Mouse (Mus musculus) neural tube, embryonic 11.5 days (tissue): Measurements from ENCODE around the gene Arhgef9. TPM values are rescaled to one million over a fixed set of nuclear protein-coding genes. Genes with fewer than 3 reads are reported as not detected.
A peak's percentile ranks its signal among the peaks of the same experiment; 100 is the strongest.

Experiments used
- ATAC-seq: fragments of 200-750 bp; cut with Nextera tagmentation; 2 replicates; pipeline ENCODE4 v1.8.0; 2017; ENCODE audit warnings: moderate number of reproducible peaks, mild to moderate bottlenecking, moderate TSS enrichment, moderate library complexity; ENCODE audit not compliant: insufficient read depth, low FRiP score, low TSS enrichment
- DNase-seq: peaks from one replicate; pipeline ENCODE4 v3.0.0-alpha.2; 2015; ENCODE audit warnings: low spot score
- H3K27ac ChIP-seq: fragments of 300-500 bp; sonication (generic); 2 replicates; pipeline ENCODE4 v1.5.1; 2014; ENCODE audit warnings: low read depth, mild to moderate bottlenecking, low read length
- H3K27me3 ChIP-seq: fragments of 300-500 bp; sonication (generic); 2 replicates; pipeline ENCODE4 v1.6.1; 2014; ENCODE audit warnings: mild to moderate bottlenecking, low read length, mixed read lengths; ENCODE audit not compliant: control insufficient read depth, insufficient read depth
- H3K36me3 ChIP-seq: fragments of 300-500 bp; sonication (generic); 2 replicates; pipeline ENCODE4 v1.6.1; 2014; ENCODE audit warnings: mild to moderate bottlenecking, low read length, moderate library complexity, mixed read lengths; ENCODE audit not compliant: control insufficient read depth, insufficient read depth
- H3K4me1 ChIP-seq: fragments of 300-500 bp; sonication (generic); 2 replicates; pipeline ENCODE4 v1.6.1; 2014; ENCODE audit warnings: low read length, mixed read lengths; ENCODE audit not compliant: control insufficient read depth, insufficient read depth
- H3K4me2 ChIP-seq: fragments of 300-500 bp; sonication (generic); 2 replicates; pipeline ENCODE4 v1.6.1; 2014; ENCODE audit warnings: low read depth, mild to moderate bottlenecking, moderate library complexity
- H3K4me3 ChIP-seq: fragments of 300-500 bp; sonication (generic); 2 replicates; pipeline ENCODE4 v1.5.1; 2014; ENCODE audit warnings: low read depth, low read length
- H3K9ac ChIP-seq: fragments of 300-500 bp; sonication (generic); 2 replicates; pipeline ENCODE4 v1.6.1; 2014; ENCODE audit warnings: mild to moderate bottlenecking, low read length
- H3K9me3 ChIP-seq: fragments of 300-500 bp; sonication (generic); 2 replicates; pipeline ENCODE4 v1.6.1; 2016; ENCODE audit warnings: low read length; ENCODE audit not compliant: control insufficient read depth
- WGBS: fragments of 180-500 bp; shearing (Covaris S2); extraction: QIAGEN DNeasy Blood & Tissue Kit; methylation state at CpG from one replicate; pipeline ENCODE4 v1.1.7; 2014; 5-methylcytosine and 5-hydroxymethylcytosine counted together
- polyA plus RNA-seq: library from polyadenylated mRNA; unstranded; fragments of >200 nt; fragmentation: Nextera tagmentation; extraction: Ambion mirVana; gene quantifications from 2 replicates; pipeline ENCODE4 v1.2.1, GENCODE M21; 2014

Arhgef9 gene
- polyA plus RNA-seq, 1 experiment from 2014 or later, result 14.2 TPM

DNA sequence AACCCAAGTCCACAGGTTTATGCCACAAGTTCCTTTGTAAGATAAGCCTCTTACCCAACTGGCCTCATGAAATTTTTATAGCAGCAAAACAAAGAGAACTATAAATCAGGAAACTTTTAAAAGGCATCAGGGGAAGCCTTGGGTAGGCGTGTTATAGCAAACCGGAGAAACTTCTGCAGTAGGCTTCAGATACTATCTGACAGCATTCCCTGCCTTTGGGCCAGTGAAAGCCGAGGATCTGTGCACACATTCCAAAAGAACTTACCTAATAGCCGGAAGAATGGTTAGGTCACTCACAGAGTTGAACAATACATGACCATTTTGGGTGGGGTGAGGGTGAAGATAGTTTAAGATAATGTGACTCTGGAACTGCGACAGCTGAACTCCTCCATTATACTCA, 168.7 kb downstream of the Arhgef9 start:
- no peak for DNase-seq
- H3K9ac ChIP-seq, result no peak overlapping the region
- no peaks in the 10 kb centered on the region for H3K4me1 ChIP-seq
- H3K4me3 ChIP-seq, result no peak overlapping the region
- H3K36me3 ChIP-seq, result no peaks in the 10 kb centered on the region
- H3K9me3 ChIP-seq, result no peaks in the 10 kb centered on the region
- no peak overlapping the region for H3K27ac ChIP-seq
- ATAC-seq, result no peak
- no peak overlapping the region for H3K4me2 ChIP-seq
- no peaks in the 10 kb centered on the region for H3K27me3 ChIP-seq
- 58% methylated on average over 5 of the region's 5 CpGs for WGBS

DNA sequence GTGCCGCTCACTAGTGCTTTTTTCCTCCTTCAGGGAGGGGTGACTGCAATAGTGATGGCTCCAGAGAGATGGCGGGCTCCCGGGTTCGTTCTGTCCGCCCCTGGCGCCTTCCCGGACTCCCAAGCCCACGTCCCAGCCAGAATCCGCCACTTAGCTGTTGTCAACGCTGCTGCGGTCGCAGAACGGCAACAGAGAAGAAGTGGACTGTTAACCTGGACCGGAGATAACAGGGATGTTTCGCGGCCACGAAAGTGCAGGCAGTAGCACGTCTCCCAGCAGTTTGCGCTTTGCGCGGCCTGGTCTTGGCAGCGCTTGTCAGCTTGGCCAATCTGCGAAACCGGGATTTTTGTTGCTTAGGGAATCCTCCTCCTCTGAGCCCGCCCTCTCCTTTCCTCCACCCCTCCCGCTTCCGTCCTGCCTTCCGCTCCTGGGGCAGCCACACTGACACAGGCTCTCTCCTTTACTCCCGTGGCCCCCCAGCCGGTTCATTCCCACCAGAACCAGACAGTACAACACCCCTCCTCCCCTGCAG, 170.2 kb downstream of the Arhgef9 start, which contains the start of gene Spin4:
Spin4 (minus strand) TSS at position 322 of the 532 bp plus-strand sequence.
- Histone ChIP-seq H3K27me3 (no peaks in the 10 kb centered on the region), H3K36me3 (no peaks in the 10 kb centered on the region), H3K4me3 (peak within 1 kb of the TSS; percentile 46), H3K9me3 (no peaks in the 10 kb centered on the region), H3K27ac (peak within 1 kb of the TSS; percentile 85), H3K9ac (peak within 1 kb of the TSS; percentile 60), H3K4me2 (peak within 1 kb of the TSS; percentile 50), H3K4me1 (no peaks in the 10 kb centered on the region)
- ATAC-seq, result peak; percentile 86
- WGBS, result 13% methylated on average over 30 of the region's 30 CpGs
- peak; percentile 78 for DNase-seq

DNA sequence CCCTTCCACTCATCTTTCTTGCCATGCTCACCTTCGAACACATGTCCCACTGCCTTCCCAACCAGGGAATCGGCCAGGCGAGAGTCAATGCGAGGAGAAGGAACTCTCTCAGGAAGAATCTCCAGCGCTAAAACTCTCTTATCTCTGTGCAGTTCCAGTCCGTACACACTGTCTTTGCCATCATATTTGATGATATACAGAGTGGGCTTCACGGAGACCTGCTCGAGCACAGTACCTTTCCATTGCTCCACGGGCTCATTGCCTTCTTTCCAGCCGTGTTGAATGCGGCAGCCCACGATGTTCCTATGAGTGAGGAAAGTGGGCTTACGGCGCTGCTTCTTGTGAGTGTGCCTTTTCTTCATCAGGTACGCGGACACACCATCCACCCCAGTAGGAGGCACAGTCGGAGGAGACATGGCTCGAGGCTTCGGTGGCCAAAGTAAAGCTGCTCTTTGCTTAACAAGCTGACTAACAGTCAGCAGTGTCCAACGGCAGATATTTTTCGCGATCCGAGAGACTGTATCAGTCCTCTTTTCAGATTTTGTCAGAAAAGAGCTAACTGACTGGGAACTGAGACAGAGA, 170.8 kb downstream of the Arhgef9 start:
- Histone ChIP-seq H3K4me1 (no peaks in the 10 kb centered on the region), H3K9ac (peak overlapping the region; percentile 60), H3K4me2 (peak overlapping the region; percentile 50), H3K9me3 (no peaks in the 10 kb centered on the region), H3K27ac (peak overlapping the region; percentile 85; the same call in 1 of the 2 replicates), H3K36me3 (no peaks in the 10 kb centered on the region), H3K27me3 (no peaks in the 10 kb centered on the region), H3K4me3 (peak overlapping the region; percentile 46)
- WGBS, result 22% methylated on average over 23 of the region's 23 CpGs
- ATAC-seq (no peak), DNase-seq (peak; percentile 50)

DNA sequence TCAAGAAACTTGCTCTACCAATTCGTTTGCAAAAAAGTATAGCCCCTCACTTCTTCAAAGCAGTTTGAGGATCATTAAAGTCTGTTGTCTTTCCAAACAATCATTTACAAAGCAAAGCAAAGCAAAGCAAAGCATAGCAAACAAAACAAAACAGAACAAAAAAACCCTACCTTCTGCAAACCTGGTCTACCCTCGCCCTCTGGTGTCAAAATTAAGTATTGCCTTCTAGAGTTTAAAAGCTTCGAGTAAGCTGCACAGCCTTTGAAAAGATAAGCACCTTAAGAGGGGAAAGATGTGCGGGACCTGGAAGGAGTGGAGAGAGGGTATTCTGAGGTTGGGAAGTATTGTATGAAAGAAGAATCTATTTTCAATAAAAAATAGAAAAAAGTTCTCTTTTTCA, 184.6 kb downstream of the Arhgef9 start:
- H3K4me3 ChIP-seq, result no peak overlapping the region
- no peak overlapping the region for H3K27ac ChIP-seq
- WGBS, result 19% methylated on average over 4 of the region's 4 CpGs
- H3K9me3 ChIP-seq, result no peaks in the 10 kb centered on the region
- H3K4me2 ChIP-seq, result no peak overlapping the region
- DNase-seq (no peak), ATAC-seq (no peak)
- no peaks in the 10 kb centered on the region for H3K36me3 ChIP-seq
- no peaks in the 10 kb centered on the region for H3K4me1 ChIP-seq
- peaks cover 2% of the 10 kb centered on the region; the same call in 1 of the 2 replicates for H3K27me3 ChIP-seq
- no peak overlapping the region for H3K9ac ChIP-seq

Other genes with a start within 250 kb of the Arhgef9 start
- 7.8 and 9.4 TPM in 2 replicates for gene Spin4, start 170.2 kb downstream of the Arhgef9 start, polyA plus RNA-seq
- gene Amer1, start 248.0 kb upstream of the Arhgef9 start, polyA plus RNA-seq, result 9.4 and 10.0 TPM in 2 replicates